Mouse (Mus musculus) thymus, postnatal 0 days (tissue): ENCODE measurements at regions not wholly inside any gene's neighbourhood (a gene's known extent, or its start where the extent isn't known, plus 50 kb on each side); places are given as distances from the start of the nearest gene placed in this dataset.

Experiments used
- DNase-seq: peaks from one replicate; pipeline ENCODE4 v3.0.0-alpha.2; 2015; ENCODE audit warnings: low spot score

DNA sequence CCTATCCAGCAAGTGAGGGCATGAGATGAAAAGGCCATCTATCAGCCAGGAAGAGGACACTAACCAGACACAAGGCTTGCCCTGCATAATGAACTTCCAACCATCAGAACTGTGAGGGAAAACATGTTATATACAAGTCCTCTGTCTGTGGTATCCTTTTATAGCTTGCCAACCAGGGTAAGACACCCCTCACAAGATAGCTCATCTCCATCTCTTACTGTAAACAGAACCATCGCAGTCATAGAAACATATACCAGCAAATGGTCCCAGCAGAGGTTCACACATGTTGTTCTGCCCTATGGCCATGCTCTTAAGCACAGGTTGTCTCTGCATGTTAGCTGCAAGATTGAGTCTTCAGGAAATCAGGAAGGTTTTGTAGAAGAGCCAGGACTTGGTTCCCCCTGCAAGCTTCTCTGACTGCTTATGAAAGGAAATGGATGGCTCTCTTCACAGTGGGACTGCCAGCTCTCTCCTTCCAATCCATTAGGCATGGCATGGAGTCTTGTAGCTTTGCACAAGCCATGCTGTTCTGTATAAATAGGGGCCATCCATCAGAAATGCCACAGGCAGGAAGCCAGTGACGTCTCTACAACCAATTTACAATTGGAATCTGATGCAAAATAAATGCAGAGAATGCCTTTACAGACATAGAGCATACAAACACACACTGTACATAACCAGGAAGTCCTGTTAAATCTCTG is 1514.0 kb upstream of the Lrrc6 start:
- DNase-seq: no peak

DNA sequence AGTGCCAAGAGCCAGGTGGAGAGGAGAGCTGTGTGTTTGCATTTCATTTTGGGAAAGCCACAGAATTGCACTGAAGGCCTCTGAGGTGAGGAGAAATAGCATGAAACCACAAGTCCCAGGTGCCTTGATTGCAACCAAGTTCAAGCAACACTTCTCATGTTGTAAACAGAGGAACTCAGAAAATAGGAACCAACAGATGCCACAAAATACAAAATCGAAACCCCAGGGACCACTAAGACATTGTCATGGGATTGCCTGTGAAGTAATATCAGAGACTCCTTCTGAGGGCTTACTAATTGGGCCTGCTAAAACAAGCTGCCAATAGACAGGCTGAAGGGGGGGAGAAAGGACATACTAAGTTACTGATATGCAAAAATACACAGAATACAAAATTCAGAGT is 1510.5 kb upstream of the Lrrc6 start:
- no peak for DNase-seq

DNA sequence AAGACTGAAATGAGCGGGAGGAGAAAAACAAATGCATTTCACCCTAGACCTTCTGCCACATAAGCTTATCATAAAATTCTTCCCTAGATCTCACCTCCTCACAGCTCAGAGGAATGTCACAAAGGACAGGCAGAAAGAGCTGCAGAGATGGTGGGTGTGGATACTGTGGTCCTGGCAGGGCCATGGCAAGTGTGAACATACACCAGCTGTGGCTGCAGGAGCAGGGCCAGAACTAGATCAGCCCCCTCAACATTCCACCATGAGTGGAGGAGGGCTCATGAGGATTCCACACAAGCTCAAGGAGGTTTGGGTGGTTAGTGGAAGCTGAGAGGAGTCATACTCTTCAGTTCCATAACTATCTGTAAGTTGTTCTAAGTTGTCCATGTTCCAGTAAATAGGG is 1509.5 kb upstream of the Lrrc6 start:
- DNase-seq: no peak

DNA sequence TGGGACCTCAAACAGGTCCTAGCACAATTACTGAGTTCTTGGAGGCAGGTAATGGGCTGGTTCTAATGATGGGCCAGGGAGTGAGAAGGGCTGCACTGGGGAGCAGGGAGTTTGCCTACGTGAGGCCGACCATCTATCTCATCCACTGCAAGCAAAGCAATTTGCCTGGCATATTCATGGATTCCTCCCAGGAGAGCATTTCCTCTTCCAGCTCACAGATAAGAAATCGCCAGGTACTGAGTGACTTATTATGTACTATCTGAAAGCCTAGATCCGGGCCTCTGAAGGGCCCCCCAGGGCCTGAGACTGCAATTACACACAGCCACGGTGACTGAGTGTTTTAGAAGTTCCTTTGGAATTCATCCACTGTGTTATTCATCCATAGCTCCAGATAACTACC is 1504.1 kb upstream of the Lrrc6 start:
- DNase-seq: no peak

DNA sequence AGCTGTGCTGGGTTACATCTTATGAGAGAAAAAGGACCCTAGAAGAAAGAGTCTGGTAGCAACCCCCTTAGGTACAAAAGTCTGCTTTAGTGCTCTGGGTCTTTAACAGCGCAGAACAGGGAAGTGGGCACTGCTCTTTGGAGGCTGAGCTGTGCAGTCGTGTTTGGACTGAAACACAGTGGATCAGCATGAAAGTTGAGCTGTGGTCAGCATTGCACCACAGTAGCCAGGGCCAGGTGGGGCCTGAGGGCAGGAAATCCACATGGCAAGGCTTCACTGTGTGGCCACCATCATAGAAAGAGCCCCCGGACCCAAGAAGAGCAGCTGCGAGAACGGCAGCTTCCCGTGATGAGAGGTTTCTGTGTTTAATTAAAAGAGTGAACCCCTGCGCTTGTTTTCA is 1495.8 kb upstream of the Lrrc6 start:
- DNase-seq: no peak

DNA sequence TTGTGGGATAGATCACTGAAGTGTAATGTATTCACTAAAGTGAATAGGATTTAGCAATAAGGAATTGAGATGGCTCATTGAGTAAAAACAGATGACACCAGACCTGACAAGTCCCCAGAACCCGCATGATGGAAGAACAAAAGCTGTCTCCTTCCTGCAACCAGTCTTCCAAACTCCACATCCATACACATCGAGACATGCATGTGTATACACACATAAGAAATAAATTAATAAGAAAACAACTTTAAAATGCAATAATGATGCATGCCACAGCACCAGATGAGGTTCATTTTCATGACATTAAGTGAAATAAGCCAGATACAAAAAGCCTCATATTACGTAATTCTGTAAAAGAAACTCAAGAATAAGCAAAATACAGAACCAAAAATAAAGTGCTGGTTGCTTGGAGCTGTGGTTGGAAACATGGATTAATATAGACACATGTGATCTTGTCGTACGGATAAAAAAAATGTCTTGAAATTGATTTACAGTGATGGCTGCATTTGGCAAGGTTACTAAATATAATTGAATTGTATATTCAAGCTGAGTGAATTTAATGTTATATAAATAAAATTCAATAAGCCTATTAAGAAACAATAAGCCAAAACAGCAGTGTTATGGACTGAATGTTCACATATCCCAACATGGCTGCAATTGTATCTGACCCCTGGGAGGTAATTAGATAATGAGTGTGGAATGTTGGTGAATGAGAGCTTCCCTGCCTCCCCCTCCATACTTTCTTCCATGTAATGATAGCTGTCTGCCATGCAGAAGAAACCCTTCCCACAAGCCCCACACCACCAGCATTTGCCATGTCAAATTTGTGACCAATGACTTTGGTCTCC is 1488.9 kb upstream of the Lrrc6 start:
- DNase-seq: no peak

DNA sequence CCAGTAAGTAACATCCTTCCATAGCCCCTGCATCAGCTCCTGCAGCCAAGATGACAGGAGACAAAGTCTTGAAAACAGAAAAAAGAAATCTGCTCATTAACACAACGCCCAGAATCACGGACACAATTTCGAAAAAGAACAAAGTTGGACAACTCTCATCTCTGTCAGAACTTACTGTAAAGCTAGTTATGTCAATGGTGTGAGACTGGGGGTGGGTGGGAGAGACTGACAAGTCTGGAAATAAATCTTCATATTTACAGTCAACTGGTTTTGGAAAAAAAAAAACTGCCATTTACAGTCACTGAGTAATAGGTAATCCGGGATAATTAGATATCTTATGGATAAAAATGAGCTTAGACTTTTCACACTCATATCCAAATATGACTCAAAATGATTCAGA is 1487.2 kb upstream of the Lrrc6 start:
- no peak for DNase-seq

DNA sequence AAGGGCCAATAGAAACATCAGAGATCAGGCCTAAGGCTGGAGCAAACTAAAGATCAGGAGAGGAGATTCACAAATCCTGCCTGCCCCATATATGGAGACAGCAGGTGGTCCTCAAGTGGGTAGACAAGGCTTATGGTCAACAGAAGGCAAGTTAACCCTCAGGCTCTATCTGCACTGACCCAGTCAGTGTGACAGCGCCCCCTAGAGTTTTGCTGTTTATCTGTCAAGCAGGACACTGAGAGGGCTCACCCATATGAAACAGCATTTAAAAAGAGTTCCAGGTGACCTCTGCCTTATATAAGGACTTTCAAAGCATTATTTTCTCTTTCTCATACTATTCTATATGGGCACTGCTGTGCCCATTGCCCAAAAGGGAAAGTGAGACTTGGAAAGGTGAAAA is 1482.5 kb upstream of the Lrrc6 start:
- peak; percentile 5 for DNase-seq

DNA sequence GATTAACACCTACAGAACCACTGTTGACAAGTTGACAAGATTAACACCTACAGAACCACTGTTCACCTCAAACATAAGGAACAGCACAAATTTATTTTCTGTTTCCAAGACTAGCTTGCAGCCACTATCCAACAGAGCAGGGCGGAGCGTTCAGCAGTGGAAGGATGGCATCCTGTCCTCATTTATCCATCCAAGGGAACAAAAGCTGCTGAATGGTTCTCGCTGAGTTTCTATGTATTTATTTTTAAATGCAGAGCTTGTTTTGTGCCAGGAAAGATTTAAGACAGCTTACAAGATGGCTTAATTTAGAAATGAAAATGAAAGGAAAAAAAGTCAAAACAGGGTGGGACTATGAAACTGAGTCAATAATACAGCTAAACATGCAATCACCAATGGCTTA is 1481.2 kb upstream of the Lrrc6 start:
- DNase-seq: no peak

DNA sequence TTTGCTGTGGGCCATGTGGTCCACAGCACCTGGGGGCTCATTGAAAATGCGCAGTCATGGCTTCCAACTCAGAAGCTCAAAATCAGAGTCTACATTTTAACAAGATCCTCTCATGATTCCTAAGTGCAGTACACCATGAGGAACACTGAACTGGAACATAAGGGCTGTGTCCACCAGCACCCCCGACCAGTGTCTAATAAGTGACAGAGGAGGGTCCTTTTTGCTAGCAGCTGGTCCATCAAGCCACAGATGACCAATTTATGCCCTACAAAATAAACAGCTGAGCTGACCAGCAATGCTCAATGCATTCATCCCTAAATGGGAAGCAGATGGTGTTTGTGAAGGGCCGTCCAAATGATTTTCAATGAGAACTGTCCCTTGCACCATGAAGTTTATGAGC is 1478.7 kb upstream of the Lrrc6 start:
- DNase-seq: no peak

DNA sequence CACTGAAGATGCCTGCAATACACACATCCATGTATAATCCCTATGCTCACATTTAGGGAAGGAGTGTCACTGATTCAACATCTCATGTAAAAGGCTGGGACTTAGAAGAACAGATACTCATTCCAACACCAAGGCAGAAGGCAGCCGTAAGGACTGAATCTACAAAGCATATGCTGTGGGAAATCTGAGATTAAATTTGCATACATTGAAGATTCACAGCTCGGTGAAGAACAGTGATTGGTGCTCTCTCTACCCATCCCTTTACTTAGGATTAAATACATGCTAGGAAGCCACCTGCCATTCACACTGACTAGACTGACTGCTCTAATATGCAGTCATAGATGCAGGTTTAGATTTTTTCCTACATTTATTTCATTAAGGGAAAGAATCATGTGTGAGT is 1476.5 kb upstream of the Lrrc6 start:
- no peak for DNase-seq

DNA sequence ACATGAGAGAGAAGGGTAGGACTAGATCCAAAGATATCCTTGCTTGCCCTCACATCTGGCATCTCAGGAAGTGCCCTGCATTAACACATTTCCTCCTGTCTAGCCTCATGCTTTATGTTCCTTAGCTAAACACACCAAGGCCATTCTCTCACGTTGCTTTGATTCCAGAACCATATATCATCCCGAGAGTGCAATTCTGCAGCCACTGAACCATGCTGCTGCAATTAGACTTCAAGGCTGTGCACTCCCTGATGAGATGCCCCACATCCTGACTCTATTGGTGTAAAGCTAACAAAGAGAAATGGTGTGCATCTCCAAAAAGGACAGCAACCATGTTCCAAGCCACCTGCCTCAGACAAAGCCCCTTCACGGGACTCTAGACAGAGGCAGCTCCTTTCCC is 1471.3 kb upstream of the Lrrc6 start:
- DNase-seq: no peak

DNA sequence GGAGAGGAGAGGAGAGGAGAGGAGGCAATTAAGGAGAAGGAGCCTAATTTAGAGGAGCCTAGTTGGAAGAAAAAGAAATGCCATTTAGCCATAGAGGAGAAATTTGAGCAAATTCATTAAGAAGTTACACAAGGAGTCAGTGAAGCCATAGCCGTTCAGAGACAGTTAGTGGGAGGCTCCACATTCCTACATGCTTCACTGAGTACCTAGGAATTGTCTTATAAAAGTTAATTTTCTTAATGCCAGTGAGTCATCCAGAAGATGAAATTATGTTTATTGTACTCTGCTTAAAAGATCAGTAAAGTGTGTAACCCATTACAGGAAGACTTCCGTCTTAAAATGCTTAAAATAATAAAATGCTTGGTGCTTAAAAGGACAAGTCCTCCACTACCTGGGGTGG is 1453.5 kb upstream of the Lrrc6 start:
- DNase-seq: no peak

DNA sequence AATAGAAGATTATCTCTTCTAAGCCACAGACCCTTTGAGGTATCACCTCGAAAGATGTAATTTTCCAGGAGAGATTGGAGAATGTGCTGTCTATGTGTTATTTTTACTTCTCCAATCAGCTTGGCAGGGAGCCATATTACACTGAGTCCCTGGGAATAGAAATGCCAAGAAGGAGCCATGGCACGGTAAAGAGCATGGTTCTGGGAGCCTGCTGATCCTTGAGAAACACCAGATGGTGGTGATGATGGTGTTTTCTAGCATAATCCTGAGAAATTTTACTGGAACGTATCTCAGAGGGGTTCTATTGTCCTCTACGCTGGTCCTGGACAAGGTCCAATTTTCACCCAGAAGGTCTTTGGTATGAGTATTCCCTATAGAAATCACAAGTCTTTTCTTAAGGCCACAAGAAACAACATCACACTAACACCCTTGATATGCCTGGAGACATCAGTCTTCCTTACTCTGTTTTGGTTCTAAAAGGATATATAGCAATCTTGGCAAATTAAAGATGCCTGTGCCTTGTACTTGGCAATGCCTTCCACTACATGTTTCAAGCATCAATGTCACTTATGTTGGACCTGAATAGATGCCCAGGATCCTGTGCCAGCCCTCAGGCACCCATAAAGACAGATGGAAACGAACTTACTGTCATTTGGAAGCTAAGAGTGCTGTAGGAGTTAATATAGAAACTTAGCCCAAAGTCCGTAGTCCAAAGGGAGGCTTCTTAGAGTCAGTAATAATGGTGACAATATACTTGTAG is 1449.8 kb upstream of the Lrrc6 start:
- DNase-seq: no peak

DNA sequence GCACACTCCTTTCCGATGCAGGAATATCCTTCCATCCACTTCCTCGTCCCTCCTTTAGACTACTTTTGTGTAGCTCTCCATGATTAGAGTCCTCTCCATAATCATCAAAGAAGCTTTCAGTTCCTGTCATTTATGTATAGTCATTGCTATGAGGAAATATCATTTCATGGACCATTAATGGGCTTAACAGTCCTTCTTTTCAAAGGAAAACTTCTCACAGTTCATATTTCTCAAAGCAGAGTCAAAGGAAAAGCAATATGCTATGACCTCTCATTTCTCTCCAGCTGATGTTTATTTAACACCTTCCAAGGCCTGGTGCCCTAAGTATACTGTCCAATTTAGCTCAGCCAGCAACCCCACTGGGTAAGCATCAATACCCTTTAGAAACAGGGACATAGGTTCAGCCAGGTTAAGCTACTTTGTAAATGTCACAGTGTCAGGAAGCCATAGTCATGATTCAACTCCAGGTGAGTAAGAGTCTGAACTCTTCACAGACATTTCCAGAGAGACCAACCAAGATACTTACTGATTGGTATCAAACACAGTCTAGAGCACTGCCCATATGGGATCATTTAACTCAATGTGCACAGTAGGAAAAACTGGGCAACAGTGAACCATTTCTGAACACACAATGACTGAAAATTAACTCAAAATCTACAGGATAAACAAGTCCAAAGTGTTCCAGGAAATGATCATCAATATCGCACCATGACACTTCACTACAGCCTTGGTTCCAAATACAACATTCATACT is 1443.8 kb upstream of the Lrrc6 start:
- no peak for DNase-seq

DNA sequence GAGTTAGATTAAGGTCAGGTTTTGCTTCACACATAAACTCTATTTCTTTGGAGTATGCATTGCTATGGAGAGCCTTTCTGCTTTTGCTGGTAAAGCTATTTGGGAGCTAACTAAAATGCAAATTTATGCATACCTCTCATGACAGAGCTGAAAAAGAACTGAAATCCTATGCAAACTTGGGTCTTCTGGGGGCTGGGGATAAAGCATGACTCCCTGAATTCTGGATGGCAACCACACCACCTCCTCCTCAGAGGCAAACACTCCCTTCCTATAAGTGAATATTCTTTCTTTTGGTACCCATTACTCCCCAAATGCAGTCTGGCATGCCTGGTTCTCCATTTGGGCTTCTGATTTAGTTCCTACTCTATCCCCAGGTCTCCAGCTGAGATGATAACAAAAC is 1442.3 kb upstream of the Lrrc6 start:
- DNase-seq: no peak

DNA sequence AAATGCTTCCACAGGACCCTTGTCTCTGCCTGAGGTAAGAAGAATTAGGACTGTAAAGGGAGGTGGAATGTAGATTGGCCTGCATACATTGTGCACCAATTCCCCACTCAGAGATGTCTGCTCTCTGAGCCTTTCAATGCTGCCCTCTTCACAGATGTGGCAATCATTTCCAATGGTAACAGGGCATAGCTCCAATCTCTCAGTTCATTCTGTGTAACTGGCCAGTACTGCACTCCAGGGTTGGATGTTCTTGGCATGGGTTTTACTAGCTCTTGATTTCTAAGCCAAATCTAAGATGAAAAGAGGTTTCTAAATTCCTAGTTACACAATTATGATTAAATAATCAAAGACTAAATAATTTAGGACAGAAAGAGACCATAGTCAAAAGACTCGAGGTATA is 1439.8 kb upstream of the Lrrc6 start:
- DNase-seq: no peak

DNA sequence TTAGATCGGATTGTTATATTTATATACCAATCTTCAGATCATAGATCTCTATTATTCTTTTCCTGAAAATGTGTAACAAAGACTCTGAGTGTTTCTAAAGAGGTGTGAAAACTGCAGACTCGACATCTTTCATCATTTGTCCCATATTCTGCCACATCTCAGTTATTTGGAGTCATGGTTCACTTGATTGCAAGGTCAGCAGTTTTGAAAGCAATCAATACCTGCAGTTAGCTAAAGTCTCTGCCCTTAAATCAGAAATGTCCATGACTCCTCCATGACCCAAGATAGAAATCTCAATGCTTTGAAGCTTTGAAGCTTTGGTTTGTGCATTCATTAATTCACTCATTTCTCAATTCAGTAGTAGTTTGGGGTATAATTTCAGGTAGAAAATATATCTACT is 1424.2 kb upstream of the Lrrc6 start:
- DNase-seq: no peak

DNA sequence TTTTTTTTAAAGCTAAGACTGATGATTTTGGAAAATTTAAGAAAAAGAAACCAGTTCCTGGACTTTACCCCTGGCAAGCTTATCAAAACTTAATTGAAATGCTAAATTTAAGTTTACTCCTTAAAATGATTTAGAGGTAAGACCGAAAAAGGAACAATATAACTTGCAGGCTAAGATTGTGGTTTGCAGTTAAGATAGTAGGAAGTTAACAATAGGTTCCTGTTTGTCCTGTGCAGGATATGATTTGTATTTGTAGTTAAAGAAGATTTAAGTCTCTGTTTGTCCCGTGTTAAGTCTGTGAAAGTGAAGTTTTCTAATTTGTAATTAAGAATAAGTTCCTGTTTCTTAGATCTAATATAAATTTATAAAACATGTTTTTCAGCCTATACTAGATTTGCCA is 1406.3 kb upstream of the Lrrc6 start:
- no peak for DNase-seq

DNA sequence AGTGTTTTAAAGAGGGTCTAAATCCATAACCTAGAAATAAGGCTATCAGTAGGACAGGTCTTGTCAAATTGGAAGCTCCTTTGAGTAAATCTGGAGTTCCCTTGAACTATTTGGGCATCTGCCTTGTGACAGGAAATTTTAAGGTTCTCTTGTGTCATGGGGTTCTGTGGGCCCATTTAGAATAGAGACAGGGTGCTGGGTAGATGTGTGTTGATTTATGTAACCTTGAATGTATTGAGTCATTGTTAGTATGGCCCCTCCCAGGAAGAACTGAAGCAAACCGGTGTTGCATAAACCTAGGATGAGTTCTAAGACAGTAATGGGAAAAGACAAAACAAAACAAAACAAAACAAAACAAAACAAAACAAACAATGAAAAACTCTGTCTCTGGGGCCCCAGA is 1404.6 kb upstream of the Lrrc6 start:
- DNase-seq: no peak

DNA sequence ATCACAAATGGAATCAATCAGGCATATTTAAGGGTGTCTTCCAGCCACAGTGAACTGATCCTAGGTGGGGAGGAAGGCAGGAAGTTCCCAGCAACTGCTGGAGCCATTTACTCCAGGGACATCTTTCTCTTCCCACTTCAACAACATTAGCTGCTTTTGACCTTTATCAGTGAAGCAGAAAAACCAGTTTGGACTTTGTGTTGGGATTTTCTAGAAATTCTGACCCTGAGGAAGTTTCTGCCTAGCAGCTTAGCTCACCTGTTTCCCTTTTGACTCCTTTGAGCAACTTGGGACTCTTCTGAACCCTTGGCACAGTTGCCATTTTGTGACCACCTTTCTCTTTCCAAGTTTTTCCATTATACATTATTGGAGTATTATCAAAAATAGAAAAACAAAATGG is 1403.9 kb upstream of the Lrrc6 start:
- no peak for DNase-seq

DNA sequence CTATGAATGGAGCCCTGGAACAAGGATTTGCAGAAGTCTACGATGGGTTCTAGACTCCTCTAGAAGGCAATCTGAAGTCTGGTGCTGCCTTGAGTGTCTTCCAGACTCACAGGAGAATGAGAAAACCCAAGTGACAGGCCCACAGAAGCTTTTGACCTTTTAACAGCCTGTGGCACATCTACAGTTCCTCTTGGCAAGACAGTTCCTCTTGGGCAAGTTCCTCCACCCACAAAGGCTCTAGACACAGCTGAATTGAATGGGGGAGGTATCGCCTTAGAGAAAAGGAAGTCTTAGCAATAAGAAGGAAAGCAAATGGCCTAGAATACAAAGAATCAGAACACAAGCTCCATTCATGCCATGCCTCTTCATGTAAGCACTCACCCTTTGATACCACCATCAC is 1402.3 kb upstream of the Lrrc6 start:
- no peak for DNase-seq
